Mouse (Mus musculus) cortical plate, adult 2 months (tissue): ENCODE data around the gene Cant1.

Experiments
- CTCF ChIP-seq: fragments of 200-500 bp; IDR thresholded peaks from 2 replicates; pipeline ENCODE4 v1.5.1; 2011; ENCODE audit warnings: mild to moderate bottlenecking, control low read depth, low read length; ENCODE audit not compliant: insufficient read depth; ENCODE audit errors: extremely low read depth
- POLR2A ChIP-seq: fragments of 200-500 bp; IDR thresholded peaks from 2 replicates; pipeline ENCODE4 v1.6.1; 2011; ENCODE audit warnings: mild to moderate bottlenecking, low read length, control low read depth; ENCODE audit not compliant: insufficient read depth; ENCODE audit errors: extremely low read depth

GRCm38 (mm10) chr11:118428944-118429709, 10.2 kb upstream of the Cant1 start:
- TF ChIP-seq CTCF: no peak
- no peak for TF ChIP-seq POLR2A
